Mouse (Mus musculus): ENCODE measurements around the gene Cbwd1. TPM values are rescaled to one million over a fixed set of nuclear protein-coding genes. Genes with fewer than 3 reads are reported as not detected.

The Cbwd1 gene
- polyA plus RNA-seq, 1 experiment from 2014 or later = 14.6 TPM

DNA sequence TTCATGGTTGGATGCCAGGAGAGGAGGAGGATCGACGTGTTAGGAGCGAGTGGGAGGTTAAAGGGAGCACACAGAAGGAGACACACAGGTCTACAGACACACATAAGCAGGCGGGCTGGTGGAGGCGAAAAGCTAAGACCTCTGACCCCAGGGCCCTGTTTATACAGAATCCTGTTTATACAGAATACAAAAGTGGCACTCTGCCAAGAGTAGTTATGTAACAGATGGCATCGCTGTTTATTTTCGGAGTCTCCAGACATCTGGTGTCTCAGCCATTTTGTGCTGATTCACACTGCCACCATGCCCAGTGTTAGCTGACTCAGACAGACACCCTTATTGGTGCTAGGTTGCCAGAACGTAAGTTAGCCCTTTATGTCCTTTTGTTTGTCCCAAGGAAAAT, 19.9 kb upstream of the Cbwd1 start:
- DNase-seq (ENCODE audit: low spot score) (peak; percentile 69), ATAC-seq (peak; percentile 83)
- WGBS = 35% methylated on average over 8 of the region's 8 CpGs
- H3K4me3 ChIP-seq (ENCODE audit: low read depth, low read length) = no peak overlapping the region
- no peak overlapping the region for H3K9ac ChIP-seq (replicated peaks; ENCODE audit: low read depth)
- no peaks in the 10 kb centered on the region for H3K27me3 ChIP-seq (replicated peaks; ENCODE audit: insufficient read depth, low read length)
- H3K27ac ChIP-seq (ENCODE audit: low read length) = no peak overlapping the region
- H3K4me1 ChIP-seq (ENCODE audit: insufficient read depth, low read depth, low read length) = no peaks in the 10 kb centered on the region
- no peak for TF ChIP-seq CTCF (IDR thresholded peaks at IDR 0.05)
- peak; percentile 76 for TF ChIP-seq EP300 (IDR thresholded peaks at IDR 0.05)
- no peak overlapping the region for H3K4me2 ChIP-seq (replicated peaks; ENCODE audit: low read depth, low read length)
- H3K36me3 ChIP-seq (ENCODE audit: insufficient read depth, low read length) = no peaks in the 10 kb centered on the region
- no peaks in the 10 kb centered on the region for H3K9me3 ChIP-seq (ENCODE audit: low read length)

DNA sequence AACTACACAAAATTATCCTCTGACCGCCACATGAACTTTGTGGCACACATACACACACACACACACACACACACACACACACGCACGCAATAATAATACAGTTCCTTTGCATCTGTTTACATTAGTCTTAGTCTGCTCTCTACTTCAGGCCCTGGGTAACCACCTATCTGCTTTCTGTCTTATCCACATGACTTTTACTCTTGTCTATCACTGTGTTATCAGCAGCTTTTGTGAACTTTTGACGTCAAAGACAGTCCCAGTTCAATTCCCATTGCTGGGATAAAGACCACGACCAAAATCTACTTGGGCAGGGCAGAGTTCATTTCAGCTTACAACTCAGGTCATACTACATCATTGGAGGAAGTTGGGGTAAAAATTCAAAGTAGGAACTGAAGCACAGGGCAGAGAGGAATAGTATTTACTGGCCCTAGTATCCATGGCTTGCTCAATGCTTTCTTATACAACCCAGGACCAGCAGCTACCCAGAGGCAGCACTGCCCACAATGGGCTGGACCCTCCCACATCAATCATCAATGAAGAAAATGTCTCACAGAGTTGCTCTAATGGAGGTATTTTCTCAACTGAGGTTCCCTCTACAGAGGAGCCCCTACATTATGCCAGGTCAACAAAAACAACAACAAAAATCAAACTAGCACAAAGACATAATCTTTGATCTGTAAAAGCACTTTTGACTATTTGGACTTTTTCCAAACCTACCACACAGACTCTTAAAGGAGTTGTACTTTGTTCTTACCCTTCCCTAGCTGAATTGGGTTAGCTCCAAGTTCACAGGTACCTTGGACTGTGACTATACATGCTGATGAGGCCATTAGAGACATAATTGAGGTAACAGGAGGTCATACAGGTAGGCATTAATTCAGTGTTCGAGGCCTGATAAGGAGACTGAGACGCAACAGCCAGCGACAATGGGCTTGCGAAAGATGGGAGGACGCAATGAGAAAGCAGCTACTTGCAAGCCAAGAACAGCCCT, 17.7 kb upstream of the Cbwd1 start:
- H3K9me3 ChIP-seq (ENCODE audit: low read length) = no peaks in the 10 kb centered on the region
- DNase-seq (ENCODE audit: low spot score) (no peak), ATAC-seq (no peak)
- 79% methylated on average over 10 of the region's 10 CpGs for WGBS
- H3K4me2 ChIP-seq (replicated peaks; ENCODE audit: low read depth, low read length) = no peak overlapping the region
- H3K4me1 ChIP-seq (ENCODE audit: insufficient read depth, low read depth, low read length) = no peaks in the 10 kb centered on the region
- no peaks in the 10 kb centered on the region for H3K27me3 ChIP-seq (replicated peaks; ENCODE audit: insufficient read depth, low read length)
- TF ChIP-seq EP300 (IDR thresholded peaks at IDR 0.05) (no peak), CTCF (IDR thresholded peaks at IDR 0.05) (no peak)
- no peaks in the 10 kb centered on the region for H3K36me3 ChIP-seq (ENCODE audit: insufficient read depth, low read length)
- no peak overlapping the region for H3K27ac ChIP-seq (ENCODE audit: low read length)
- no peak overlapping the region for H3K4me3 ChIP-seq (ENCODE audit: low read depth, low read length)
- H3K9ac ChIP-seq (replicated peaks; ENCODE audit: low read depth) = no peak overlapping the region

- Histone ChIP-seq H3K4me1 (ENCODE audit: insufficient read depth, low read depth, low read length) (no peaks in the 10 kb centered on the region), H3K9ac (replicated peaks; ENCODE audit: low read depth) (no peak overlapping the region), H3K27ac (ENCODE audit: low read length) (no peak overlapping the region), H3K4me3 (ENCODE audit: low read depth, low read length) (no peak overlapping the region), H3K4me2 (replicated peaks; ENCODE audit: low read depth, low read length) (no peak overlapping the region), H3K9me3 (ENCODE audit: low read length) (no peaks in the 10 kb centered on the region), H3K27me3 (replicated peaks; ENCODE audit: insufficient read depth, low read length) (no peaks in the 10 kb centered on the region), H3K36me3 (ENCODE audit: insufficient read depth, low read length) (no peaks in the 10 kb centered on the region)
- DNase-seq (ENCODE audit: low spot score) (no peak), ATAC-seq (peak; percentile 17; the same call in 1 of the 2 replicates)
- 61% methylated on average over 11 of the region's 11 CpGs for WGBS
- TF ChIP-seq CTCF (IDR thresholded peaks at IDR 0.05) (no peak), EP300 (IDR thresholded peaks at IDR 0.05) (no peak)
Measured at GRCm38 (mm10) chr19:24977991-24978390, 16.6 kb upstream of the Cbwd1 start.

DNA sequence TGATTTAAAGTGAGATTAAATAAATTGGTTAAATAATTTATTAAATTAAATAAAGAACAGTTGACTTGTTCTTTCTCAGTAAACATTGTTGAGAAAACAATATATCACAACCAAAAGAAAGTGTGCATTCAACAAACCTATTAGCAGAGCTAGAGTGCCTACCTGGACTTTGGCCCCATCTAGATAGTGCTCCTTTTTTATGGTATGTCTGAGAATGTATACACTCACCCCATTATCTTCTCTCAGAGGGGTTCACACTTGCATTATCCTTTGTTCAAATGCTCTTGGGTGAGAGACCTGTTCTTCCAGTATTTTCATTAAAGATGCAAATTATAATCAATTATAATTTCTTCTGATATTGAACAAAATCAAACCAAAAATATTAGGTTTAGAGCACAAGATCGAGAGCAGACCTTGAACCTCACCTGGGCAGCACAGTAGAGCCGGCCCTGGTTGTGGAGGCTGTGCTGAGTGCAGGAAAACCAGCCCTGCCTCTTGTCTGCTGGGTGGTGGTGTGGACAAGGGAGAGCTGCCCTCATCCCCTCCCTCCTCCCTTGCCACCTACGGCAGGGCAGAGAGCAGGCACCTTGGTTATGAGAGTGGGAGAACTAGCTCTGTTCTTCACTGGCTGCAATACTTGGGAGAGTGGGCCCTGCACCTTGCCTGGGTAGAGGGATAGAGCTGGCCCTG, 11.4 kb upstream of the Cbwd1 start:
- H3K9ac ChIP-seq (replicated peaks; ENCODE audit: low read depth) = no peak overlapping the region
- DNase-seq (ENCODE audit: low spot score) (no peak), ATAC-seq (no peak)
- H3K4me3 ChIP-seq (ENCODE audit: low read depth, low read length) = no peak overlapping the region
- no peak overlapping the region for H3K27ac ChIP-seq (ENCODE audit: low read length)
- WGBS = 67% methylated on average over 3 of the region's 3 CpGs
- TF ChIP-seq EP300 (IDR thresholded peaks at IDR 0.05) (no peak), CTCF (IDR thresholded peaks at IDR 0.05) (no peak)
- H3K36me3 ChIP-seq (ENCODE audit: insufficient read depth, low read length) = no peaks in the 10 kb centered on the region
- H3K4me1 ChIP-seq (ENCODE audit: insufficient read depth, low read depth, low read length) = no peaks in the 10 kb centered on the region
- H3K4me2 ChIP-seq (replicated peaks; ENCODE audit: low read depth, low read length) = no peak overlapping the region
- H3K27me3 ChIP-seq (replicated peaks; ENCODE audit: insufficient read depth, low read length) = no peaks in the 10 kb centered on the region
- H3K9me3 ChIP-seq (ENCODE audit: low read length) = no peaks in the 10 kb centered on the region

DNA sequence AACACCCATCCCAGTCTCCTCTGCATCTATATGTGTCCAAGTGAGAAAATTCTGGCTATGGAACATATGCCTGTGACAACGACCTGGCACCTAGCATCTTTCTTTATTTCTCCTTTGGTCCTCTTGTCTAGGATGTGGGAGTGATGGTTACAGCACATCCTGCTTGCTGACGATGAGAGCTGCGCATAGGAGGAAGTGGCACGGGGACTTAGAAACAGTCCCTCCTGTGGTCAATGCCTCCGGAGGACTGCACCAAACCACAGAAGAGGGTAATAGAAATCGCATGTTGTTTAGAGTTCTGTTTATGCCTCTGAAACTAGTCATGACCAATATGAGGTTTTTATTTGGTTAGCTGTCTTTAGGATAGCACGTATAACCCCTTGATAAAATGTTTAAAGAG, 9.9 kb upstream of the Cbwd1 start:
- ATAC-seq = no peak

DNA sequence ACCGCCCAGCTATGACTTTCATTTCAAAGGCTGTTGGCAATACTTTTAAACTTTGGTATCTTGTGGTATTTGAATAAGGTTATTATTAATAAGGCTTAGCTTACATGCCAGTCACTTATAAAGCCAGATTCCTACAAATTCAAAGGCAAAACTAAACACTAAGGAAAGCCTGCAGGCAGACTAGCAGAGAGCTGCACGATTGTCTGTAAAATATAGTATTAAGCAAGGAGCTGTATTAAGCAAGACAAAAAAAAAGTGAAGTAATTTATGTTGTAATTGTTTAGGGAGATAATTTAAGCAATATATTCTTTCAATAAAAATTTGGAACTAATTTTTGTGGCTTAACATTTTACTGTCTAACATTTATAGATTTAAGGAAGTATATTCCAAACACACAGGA, 5.5 kb upstream of the Cbwd1 start:
- ATAC-seq = no peak
- no peaks in the 10 kb centered on the region for H3K4me1 ChIP-seq (ENCODE audit: insufficient read depth, low read depth, low read length)
- no peaks in the 10 kb centered on the region for H3K9me3 ChIP-seq (ENCODE audit: low read length)
- H3K4me2 ChIP-seq (replicated peaks; ENCODE audit: low read depth, low read length) = no peak overlapping the region
- H3K27me3 ChIP-seq (replicated peaks; ENCODE audit: insufficient read depth, low read length) = no peaks in the 10 kb centered on the region
- no peak for DNase-seq (ENCODE audit: low spot score)
- no peak for TF ChIP-seq CTCF (IDR thresholded peaks at IDR 0.05)
- 0 out of 2 replicates have a peak, but pooled peaks have one; percentile 7 for TF ChIP-seq EP300 (IDR thresholded peaks at IDR 0.05)
- H3K9ac ChIP-seq (replicated peaks; ENCODE audit: low read depth) = no peak overlapping the region
- H3K36me3 ChIP-seq (ENCODE audit: insufficient read depth, low read length) = no peaks in the 10 kb centered on the region
- H3K4me3 ChIP-seq (ENCODE audit: low read depth, low read length) = no peak overlapping the region
- 68% methylated on average over 2 of the region's 2 CpGs for WGBS
- H3K27ac ChIP-seq (ENCODE audit: low read length) = no peak overlapping the region

More for the DNA sequence above, 9.9 kb upstream of the Cbwd1 start:
- no peak overlapping the region for H3K9ac ChIP-seq (replicated peaks; ENCODE audit: low read depth)
- H3K36me3 ChIP-seq (ENCODE audit: insufficient read depth, low read length) = no peaks in the 10 kb centered on the region
- WGBS = 74% methylated on average over 7 of the region's 7 CpGs
- no peak overlapping the region for H3K4me3 ChIP-seq (ENCODE audit: low read depth, low read length)
- no peaks in the 10 kb centered on the region for H3K9me3 ChIP-seq (ENCODE audit: low read length)
- no peak overlapping the region for H3K27ac ChIP-seq (ENCODE audit: low read length)
- H3K4me1 ChIP-seq (ENCODE audit: insufficient read depth, low read depth, low read length) = no peaks in the 10 kb centered on the region
- DNase-seq (ENCODE audit: low spot score) = no peak
- no peaks in the 10 kb centered on the region for H3K27me3 ChIP-seq (replicated peaks; ENCODE audit: insufficient read depth, low read length)
- no peak overlapping the region for H3K4me2 ChIP-seq (replicated peaks; ENCODE audit: low read depth, low read length)
- TF ChIP-seq CTCF (IDR thresholded peaks at IDR 0.05) (no peak), EP300 (IDR thresholded peaks at IDR 0.05) (no peak)
